Mouse (Mus musculus) kidney, postnatal 0 days (tissue): ENCODE results near the gene Arhgap33. TPM values are rescaled to one million over a fixed set of nuclear protein-coding genes. Genes with fewer than 3 reads are reported as not detected.
A peak's percentile ranks its signal among the peaks of the same experiment; 100 is the strongest.

Experiments used
- ATAC-seq: fragments of 200-750 bp; cut with Nextera tagmentation; replicated peaks from 2 replicates; pipeline ENCODE4 v1.8.0; 2017; ENCODE audit warnings: low read depth, moderate number of reproducible peaks, moderate TSS enrichment, moderate library complexity; ENCODE audit not compliant: low FRiP score
- DNase-seq: peaks from one replicate; pipeline ENCODE4 v3.0.0-alpha.2; 2016; ENCODE audit warnings: low spot score
- H3K27ac ChIP-seq: fragments of 300-500 bp; sonication (generic); 2 replicates; pipeline ENCODE4 v1.5.1; 2014; ENCODE audit warnings: mild to moderate bottlenecking
- H3K27me3 ChIP-seq: fragments of 300-500 bp; sonication (generic); 2 replicates; pipeline ENCODE4 v1.6.1; 2014; ENCODE audit warnings: low read length, mixed read lengths; ENCODE audit not compliant: insufficient read depth
- H3K36me3 ChIP-seq: fragments of 300-500 bp; sonication (generic); 2 replicates; pipeline ENCODE4 v1.6.1; 2014; ENCODE audit warnings: low read length, mixed read lengths; ENCODE audit not compliant: insufficient read depth
- H3K4me1 ChIP-seq: fragments of 300-500 bp; sonication (generic); replicated peaks from 2 replicates; pipeline ENCODE4 v1.6.1; 2014; ENCODE audit warnings: antibody characterized with exemption, low read length, mixed read lengths; ENCODE audit not compliant: insufficient read depth
- H3K4me2 ChIP-seq: fragments of 300-500 bp; sonication (generic); 2 replicates; pipeline ENCODE4 v1.6.1; 2014; ENCODE audit warnings: mild to moderate bottlenecking, low read length, moderate library complexity, mixed read lengths
- H3K4me3 ChIP-seq: fragments of 300-500 bp; sonication (generic); replicated peaks from 2 replicates; pipeline ENCODE4 v1.5.1; 2014; ENCODE audit warnings: low read depth, low read length
- H3K9ac ChIP-seq: fragments of 300-500 bp; sonication (generic); 2 replicates; pipeline ENCODE4 v1.6.1; 2014; ENCODE audit warnings: low read depth, low read length
- H3K9me3 ChIP-seq: fragments of 300-500 bp; sonication (generic); replicated peaks from 2 replicates; pipeline ENCODE4 v1.6.1; 2016; ENCODE audit warnings: low read length, inconsistent platforms, mixed read lengths
- CTCF ChIP-seq: IDR thresholded peaks from 2 replicates; pipeline ENCODE4 v1.5.1; 2016; ENCODE audit warnings: antibody characterized with exemption, low read depth, mild to moderate bottlenecking, moderate library complexity
- WGBS: fragments of 180-500 bp; shearing (Covaris S2); extraction: QIAGEN DNeasy Blood & Tissue Kit; methylation state at CpG from one replicate; pipeline ENCODE4 v1.1.7; 2014; 5-methylcytosine and 5-hydroxymethylcytosine counted together
- polyA plus RNA-seq: library from polyadenylated mRNA; unstranded; fragments of >200 nt; fragmentation: Nextera tagmentation; extraction: Ambion mirVana; gene quantifications from 2 replicates; pipeline ENCODE4 v1.2.1, GENCODE M21; 2015

The Arhgap33 gene
- polyA plus RNA-seq, 1 experiment from 2014 or later = 4.2 TPM

DNA sequence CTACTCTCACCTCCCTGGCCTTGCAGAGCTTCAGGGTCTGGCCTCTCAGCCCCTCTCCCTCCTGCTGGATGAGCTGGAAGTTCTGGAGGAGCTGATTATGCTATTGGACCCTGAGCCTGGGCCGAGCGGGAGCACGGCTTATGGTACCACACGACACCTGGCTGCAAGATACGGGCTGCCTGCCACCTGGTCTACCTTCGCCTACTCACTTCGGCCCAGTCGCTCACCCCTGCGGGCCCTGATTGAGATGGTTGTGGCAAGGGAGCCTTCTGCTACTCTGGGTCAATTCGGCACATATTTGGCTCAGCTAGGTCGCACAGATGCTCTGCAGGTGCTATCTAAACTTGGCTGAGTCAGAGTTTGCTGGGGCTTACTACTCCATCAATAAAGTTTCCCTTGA is 32.7 kb upstream of the Arhgap33 start:
- Histone ChIP-seq H3K27me3 (no peaks in the 10 kb centered on the region), H3K9me3 (no peaks in the 10 kb centered on the region), H3K4me3 (no peak overlapping the region), H3K9ac (no peak overlapping the region), H3K36me3 (peaks cover 47% of the 10 kb centered on the region), H3K27ac (no peak overlapping the region), H3K4me1 (no peaks in the 10 kb centered on the region), H3K4me2 (no peak overlapping the region)
- WGBS = 84% methylated on average over 11 of the region's 11 CpGs
- no peak for TF ChIP-seq CTCF
- DNase-seq (no peak), ATAC-seq (no peak)

DNA sequence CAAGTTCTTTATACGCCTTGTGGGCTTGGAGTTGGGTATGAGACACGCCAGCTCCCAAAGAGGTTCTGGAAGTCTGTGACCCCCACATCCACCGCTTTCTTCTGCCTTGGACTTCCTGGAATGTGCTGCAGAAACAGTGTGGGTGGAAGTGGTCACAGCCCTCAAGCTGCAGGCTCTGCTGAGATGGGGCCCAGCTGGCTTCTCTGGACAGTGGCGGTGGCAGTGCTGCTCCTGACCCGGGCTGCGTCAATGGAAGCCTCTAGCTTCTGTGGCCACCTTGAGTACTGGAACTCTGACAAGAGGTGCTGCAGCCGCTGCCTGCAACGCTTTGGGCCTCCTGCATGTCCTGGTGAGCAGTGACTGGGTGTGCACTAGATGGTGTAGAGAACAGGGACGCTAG is 31.2 kb upstream of the Arhgap33 start:
- ATAC-seq (no peak), DNase-seq (peak; percentile 48)
- Histone ChIP-seq H3K9ac (no peak overlapping the region), H3K27ac (no peak overlapping the region), H3K27me3 (no peaks in the 10 kb centered on the region), H3K4me3 (no peak overlapping the region), H3K4me2 (no peak overlapping the region), H3K36me3 (peaks cover 39% of the 10 kb centered on the region), H3K9me3 (no peaks in the 10 kb centered on the region), H3K4me1 (no peaks in the 10 kb centered on the region)
- TF ChIP-seq CTCF = no peak
- 73% methylated on average over 9 of the region's 9 CpGs for WGBS

DNA sequence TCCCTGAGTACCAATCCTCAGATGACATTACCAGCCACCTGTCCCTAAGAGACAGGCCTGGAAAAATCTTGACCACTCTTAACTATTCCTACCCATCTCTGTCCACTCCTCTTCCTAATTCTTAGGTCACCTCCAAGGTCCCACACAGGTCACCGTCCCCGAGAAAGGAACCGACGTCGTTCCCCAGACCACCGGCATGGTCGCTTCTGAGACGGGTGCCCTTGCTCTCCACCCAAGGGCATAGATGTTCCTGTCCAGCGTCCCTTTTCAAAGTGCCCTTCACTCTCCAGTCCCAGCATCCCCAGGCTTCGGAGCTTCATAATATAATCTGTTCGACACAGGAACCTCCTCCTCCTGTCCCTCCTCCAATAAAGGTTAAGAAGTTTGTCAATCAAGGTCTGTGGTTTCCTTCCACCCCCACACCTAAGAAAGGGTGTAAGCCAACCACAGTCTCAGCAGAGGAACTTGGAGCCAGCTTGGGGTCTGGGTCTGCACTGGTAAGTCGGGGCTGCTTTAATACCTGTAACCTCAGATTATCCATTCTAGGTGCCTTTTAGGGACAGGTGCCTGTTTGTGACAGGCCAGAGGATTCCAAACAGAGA is 30.2 kb upstream of the Arhgap33 start, which contains the start of gene Igflr1:
TSS of gene Igflr1 (plus strand) at position 458 of the 602 bp plus-strand sequence.
- H3K4me1 ChIP-seq = no peaks in the 10 kb centered on the region
- H3K4me3 ChIP-seq = no peak within 1 kb of the TSS
- 93% methylated on average over 12 of the region's 12 CpGs for WGBS
- H3K4me2 ChIP-seq = 0 out of 2 replicates have a peak within 1 kb of the TSS, but pooled peaks have one; percentile 58
- no peak for TF ChIP-seq CTCF
- H3K9me3 ChIP-seq = no peaks in the 10 kb centered on the region
- H3K27me3 ChIP-seq = no peaks in the 10 kb centered on the region
- H3K36me3 ChIP-seq = peaks cover 31% of the 10 kb centered on the region
- no peak within 1 kb of the TSS for H3K27ac ChIP-seq
- no peak within 1 kb of the TSS for H3K9ac ChIP-seq
- no peak for DNase-seq
- no peak for ATAC-seq

DNA sequence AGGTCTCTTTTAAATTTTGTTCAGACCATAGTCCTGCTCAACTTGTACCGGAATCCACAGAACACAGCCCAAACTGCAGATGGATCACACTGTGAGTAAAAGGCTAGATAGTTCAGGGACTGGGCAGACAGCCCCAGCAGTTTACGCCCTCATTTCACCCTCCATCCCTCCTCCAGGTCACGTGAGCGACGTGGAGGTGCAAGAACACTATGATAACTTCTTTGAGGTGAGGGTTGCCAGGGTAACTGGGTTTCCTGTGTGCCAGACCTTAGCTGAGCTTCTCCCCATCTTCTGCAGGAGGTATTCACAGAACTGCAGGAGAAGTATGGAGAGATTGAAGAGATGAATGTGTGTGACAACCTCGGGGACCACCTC is 29.0 kb upstream of the Arhgap33 start:
- WGBS = 24% methylated on average over 6 of the region's 6 CpGs

DNA sequence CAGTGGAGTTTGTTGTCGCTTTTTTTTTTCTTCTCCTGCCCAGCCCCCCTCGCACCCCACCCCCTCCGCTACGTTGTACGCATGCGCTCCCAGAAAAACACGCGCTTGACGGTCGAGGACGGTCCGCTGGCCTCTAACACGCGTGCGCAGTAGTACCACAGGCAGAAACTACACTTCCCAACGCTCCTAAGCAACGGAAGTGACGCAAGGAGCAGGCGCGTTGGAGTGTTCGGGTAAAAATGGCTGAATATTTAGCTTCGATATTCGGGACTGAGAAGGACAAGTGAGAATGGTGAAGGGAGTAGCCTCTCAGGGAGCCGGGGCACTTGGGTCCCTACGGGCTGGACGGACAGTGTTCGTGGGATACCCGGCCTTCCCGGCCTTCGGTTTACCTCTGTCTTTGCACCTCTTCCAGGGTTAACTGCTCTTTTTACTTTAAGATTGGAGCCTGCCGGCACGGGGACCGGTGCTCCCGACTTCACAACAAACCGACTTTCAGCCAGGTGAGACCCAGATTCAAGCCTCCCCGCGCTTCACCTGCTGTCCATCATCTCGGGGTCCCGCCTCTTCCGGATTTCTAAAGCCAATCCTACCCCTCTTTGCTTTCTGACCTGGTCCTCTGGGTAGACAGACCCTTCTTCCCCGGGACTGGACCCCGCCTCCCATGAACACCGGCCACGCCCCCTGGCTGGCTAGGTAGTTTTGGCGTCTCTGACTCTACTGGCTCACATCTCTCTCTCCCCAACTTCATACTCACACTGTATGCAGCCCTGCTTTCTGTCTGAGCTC is 28.5 kb upstream of the Arhgap33 start, which contains the start of the genes U2af1l4, Gm49396 and Psenen:
TSS of gene U2af1l4 (plus strand) at position 185 of the 789 bp plus-strand sequence.
TSS of gene Gm49396 (plus strand) at position 228 of the 789 bp plus-strand sequence.
TSS of gene Psenen (minus strand) at position 511 of the 789 bp plus-strand sequence.
- Histone ChIP-seq H3K9ac (peak within 1 kb of the TSS; percentile 86), H3K4me2 (peak within 1 kb of the TSS; percentile 82), H3K27me3 (no peaks in the 10 kb centered on the region), H3K36me3 (peaks cover 13% of the 10 kb centered on the region), H3K27ac (peak within 1 kb of the TSS; percentile 97), H3K9me3 (no peaks in the 10 kb centered on the region), H3K4me1 (peaks cover 8% of the 10 kb centered on the region), H3K4me3 (peak within 1 kb of the TSS; percentile 86)
- peak; percentile 86 for ATAC-seq
- TF ChIP-seq CTCF = peak; percentile 36
- peak; percentile 100 for DNase-seq
- WGBS = under 1% methylated on average over 43 of the region's 45 CpGs

More for the DNA sequence above, 29.0 kb upstream of the Arhgap33 start:
- DNase-seq (no peak), ATAC-seq (no peak)
- H3K9me3 ChIP-seq = no peaks in the 10 kb centered on the region
- peak overlapping the region; percentile 86 for H3K4me3 ChIP-seq
- peak overlapping the region; percentile 97; the same call in 1 of the 2 replicates for H3K27ac ChIP-seq
- TF ChIP-seq CTCF = no peak
- H3K4me2 ChIP-seq = peak overlapping the region; percentile 58
- H3K27me3 ChIP-seq = no peaks in the 10 kb centered on the region
- H3K36me3 ChIP-seq = peaks cover 19% of the 10 kb centered on the region
- 0 out of 2 replicates have a peak overlapping the region, but pooled peaks have one; percentile 86 for H3K9ac ChIP-seq
- peaks cover 2% of the 10 kb centered on the region; the same call in 1 of the 2 replicates for H3K4me1 ChIP-seq

DNA sequence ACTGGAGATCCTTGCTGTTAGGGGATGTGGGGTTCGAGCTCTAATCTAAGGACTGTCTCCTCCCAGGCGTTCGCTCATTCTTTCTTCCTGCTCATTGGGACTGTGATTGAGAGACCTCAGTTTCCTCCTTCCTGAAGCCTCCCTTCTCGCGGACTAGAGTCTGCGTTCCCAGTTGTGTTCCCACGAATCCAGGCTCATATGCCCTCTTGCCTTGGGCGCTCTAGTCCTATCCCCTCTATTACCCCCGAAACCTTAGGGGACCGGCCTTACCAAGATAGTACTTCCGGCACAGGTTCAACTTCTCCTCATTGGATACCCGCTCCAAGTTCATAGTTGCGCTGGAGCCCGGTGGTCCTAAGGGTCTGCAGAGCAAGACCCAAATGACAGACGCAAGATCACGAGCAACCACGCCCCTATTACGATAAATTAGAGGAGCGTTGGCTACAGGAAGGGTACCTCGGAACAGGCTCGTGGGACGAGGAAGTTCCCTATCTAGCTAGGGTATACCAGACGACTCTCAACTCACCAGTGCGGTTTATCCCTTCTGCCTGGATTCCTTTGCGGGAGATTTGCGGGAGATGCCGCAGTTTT is 27.8 kb upstream of the Arhgap33 start:
- DNase-seq = peak; percentile 21
- Histone ChIP-seq H3K4me2 (peak overlapping the region; percentile 82), H3K36me3 (peaks cover 10% of the 10 kb centered on the region; the same call in 1 of the 2 replicates), H3K4me1 (peaks cover 9% of the 10 kb centered on the region), H3K27ac (peak overlapping the region; percentile 97), H3K27me3 (no peaks in the 10 kb centered on the region), H3K9me3 (no peaks in the 10 kb centered on the region), H3K4me3 (peak overlapping the region; percentile 86), H3K9ac (peak overlapping the region; percentile 65)
- no peak for ATAC-seq
- 1% methylated on average over 27 of the region's 27 CpGs for WGBS
- TF ChIP-seq CTCF = no peak
